Mouse (Mus musculus) cerebellum, adult 2 months (tissue): ENCODE results near the gene Ssc5d.

Source experiments
- CTCF ChIP-seq: fragments of 200-500 bp; IDR thresholded peaks from 2 replicates; pipeline ENCODE4 v1.5.1; 2011; ENCODE audit warnings: low read depth, mild to moderate bottlenecking, control low read depth, low read length, moderate library complexity, borderline replicate concordance; ENCODE audit not compliant: insufficient read depth
- POLR2A ChIP-seq: fragments of 200-500 bp; IDR thresholded peaks from 2 replicates; pipeline ENCODE4 v1.6.1; 2011; ENCODE audit warnings: low read length, control low read depth, borderline replicate concordance; ENCODE audit not compliant: insufficient read depth

- TF ChIP-seq POLR2A, result no peak
- TF ChIP-seq CTCF, result no peak
These were observed 5.1 kb upstream of the Ssc5d start for GRCm38 (mm10) chr7:4920496-4920895.
